Mouse (Mus musculus) ES-E14 (cell line): ENCODE measurements around the gene Mark1.

Experiments
- HCFC1 ChIP-seq: IDR thresholded peaks from 2 replicates; pipeline ENCODE4 v1.6.1; 2012; ENCODE audit warnings: low read length, inconsistent platforms, borderline replicate concordance; ENCODE audit not compliant: insufficient read depth
- ZNF384 ChIP-seq: IDR thresholded peaks from 2 replicates; pipeline ENCODE4 v1.6.1; 2012; ENCODE audit warnings: low read depth, low read length, inconsistent platforms

GRCm38 (mm10) chr1:184897350-184897749 lies 102.0 kb downstream of the Mark1 start:
- no peak for TF ChIP-seq HCFC1
- no peak for TF ChIP-seq ZNF384
